Mouse (Mus musculus) heart, postnatal 10 days (tissue): Measurements from ENCODE around the gene Zfp579. TPM values are rescaled to one million over a fixed set of nuclear protein-coding genes. Genes with fewer than 3 reads are reported as not detected.

Experiments used
- total RNA-seq, 2 experiments: library from RNA; stranded (reverse); gene quantifications; 2 replicates each; pipeline ENCODE4 v1.2.3; 2021

Zfp579 gene
- total RNA-seq, 2 experiments from 2014 or later = 18.4 to 19.1 TPM

Other genes starting within 250 kb of the Zfp579 start
- gene Cox6b2, start 243.1 kb downstream of the Zfp579 start, total RNA-seq = 10 to 100 TPM in 1 of 2 experiments, 1 to 10 TPM in 1; 7.4 to 10.9 TPM
- gene Fam71e2, start 224.9 kb downstream of the Zfp579 start, total RNA-seq = not detected
- gene Il11, start 213.3 kb downstream of the Zfp579 start, total RNA-seq = not detected
- gene Tmem190, start 213.2 kb downstream of the Zfp579 start, total RNA-seq = not detected
- 1 to 10 TPM; 3.7 to 4.2 TPM for gene Tmem238, start 206.5 kb downstream of the Zfp579 start, total RNA-seq
- gene Rpl28, start 203.3 kb downstream of the Zfp579 start, total RNA-seq = 100 to 1,000 TPM; 630 to 679 TPM
- 100 to 1,000 TPM; 149 to 152 TPM for gene Ube2s, start 183.6 kb downstream of the Zfp579 start, total RNA-seq
- under 1 TPM in 1 of 2 experiments, not detected in 1; 0.15 TPM for gene Shisa7, start 151.5 kb downstream of the Zfp579 start, total RNA-seq
- gene Isoc2b, start 125.9 kb downstream of the Zfp579 start, total RNA-seq = 1 to 10 TPM; 3.6 to 4.7 TPM
- gene Isoc2a, start 119.0 kb downstream of the Zfp579 start, total RNA-seq = 10 to 100 TPM; 15.8 to 16.3 TPM
- not detected for gene Gm36210, start 89.6 kb downstream of the Zfp579 start, total RNA-seq
- gene Zfp628, start 80.9 kb downstream of the Zfp579 start, total RNA-seq = 10 to 100 TPM; 11.8 to 13.8 TPM
- 1 to 10 TPM; 4.9 to 5.2 TPM for gene Nat14, start 74.1 kb downstream of the Zfp579 start, total RNA-seq
- gene Ssc5d, start 70.4 kb downstream of the Zfp579 start, total RNA-seq = 10 to 100 TPM; 12.5 TPM
- 1 to 10 TPM; 7.2 to 9.0 TPM for gene Sbk2, start 31.8 kb downstream of the Zfp579 start, total RNA-seq
- 10 to 100 TPM; 11.9 to 22.0 TPM for gene Sbk3, start 25.0 kb downstream of the Zfp579 start, total RNA-seq
- 1 to 10 TPM; 7.8 to 9.4 TPM for gene Zfp524, start 18.3 kb upstream of the Zfp579 start, total RNA-seq
- gene Fiz1, start 18.5 kb upstream of the Zfp579 start, total RNA-seq = 10 to 100 TPM; 21.6 to 25.6 TPM
- gene Gm44973, start 19.3 kb upstream of the Zfp579 start, total RNA-seq = not detected
- gene Zfp865, start 24.2 kb upstream of the Zfp579 start, total RNA-seq = 10 to 100 TPM; 22.4 to 23.2 TPM
- under 1 TPM; 0.26 to 0.32 TPM for gene Ccdc106, start 24.4 kb upstream of the Zfp579 start, total RNA-seq
- gene 4632433K11Rik, start 38.0 kb upstream of the Zfp579 start, total RNA-seq = not detected
- 1 to 10 TPM; 5.9 to 7.3 TPM for gene Zfp784, start 42.3 kb upstream of the Zfp579 start, total RNA-seq
- 10 to 100 TPM; 10.6 to 12.6 TPM for gene Zfp580, start 55.4 kb upstream of the Zfp579 start, total RNA-seq
- gene U2af2, start 66.0 kb upstream of the Zfp579 start, total RNA-seq = 100 to 1,000 TPM; 102 to 109 TPM
- gene Epn1, start 84.1 kb upstream of the Zfp579 start, total RNA-seq = 100 to 1,000 TPM; 194 to 209 TPM
- gene Rfpl4, start 120.8 kb upstream of the Zfp579 start, total RNA-seq = not detected
- 1 to 10 TPM; 4.1 to 4.9 TPM for gene Rasl2-9, start 129.8 kb upstream of the Zfp579 start, total RNA-seq
- gene Vmn1r55, start 153.5 kb upstream of the Zfp579 start, total RNA-seq = not detected
- not detected for gene Vmn1r56, start 200.6 kb upstream of the Zfp579 start, total RNA-seq
- not detected for gene Vmn1r57, start 222.3 kb upstream of the Zfp579 start, total RNA-seq